Mouse (Mus musculus): Measurements from ENCODE around the gene Ugt1a7c. TPM values are rescaled to one million over a fixed set of nuclear protein-coding genes. Genes with fewer than 3 reads are reported as not detected.
A peak's percentile ranks its signal among the peaks of the same experiment; 100 is the strongest.

Gene Ugt1a7c
- polyA plus RNA-seq, 1 experiment from 2014 or later, result 2.7 TPM

DNA sequence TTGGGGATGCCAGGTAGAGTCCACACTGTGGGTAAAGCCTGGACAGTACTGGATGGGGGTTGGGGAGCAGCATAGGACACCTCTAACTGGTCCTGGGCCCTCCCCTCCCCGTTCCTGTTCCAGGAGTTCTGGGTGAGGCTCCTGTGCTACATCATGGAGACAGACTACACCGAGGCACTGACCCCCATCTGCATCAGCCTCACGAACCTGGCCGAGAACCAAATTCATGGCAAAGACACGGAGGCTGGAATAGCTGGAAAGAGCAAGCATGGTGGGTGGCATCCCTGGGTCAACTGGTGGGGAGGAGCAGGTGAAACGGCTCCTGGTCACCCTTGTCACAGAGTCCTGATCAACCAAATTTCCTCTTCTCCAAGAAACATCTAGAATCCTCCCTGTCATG, 143.9 kb downstream of the Ugt1a7c start:
- DNase-seq (ENCODE audit: low spot score) (peak; percentile 27), ATAC-seq (no peak)
- WGBS, result 73% methylated on average over 6 of the region's 6 CpGs
- Histone ChIP-seq H3K27ac (ENCODE audit: low read length) (no peak overlapping the region), H3K36me3 (ENCODE audit: insufficient read depth, low read length) (no peaks in the 10 kb centered on the region), H3K9me3 (ENCODE audit: low read length) (peaks cover 56% of the 10 kb centered on the region), H3K27me3 (replicated peaks; ENCODE audit: insufficient read depth, low read length) (no peaks in the 10 kb centered on the region), H3K9ac (replicated peaks; ENCODE audit: low read depth) (no peak overlapping the region), H3K4me2 (replicated peaks; ENCODE audit: low read depth, low read length) (no peak overlapping the region), H3K4me1 (ENCODE audit: insufficient read depth, low read depth, low read length) (no peaks in the 10 kb centered on the region), H3K4me3 (ENCODE audit: low read depth, low read length) (no peak overlapping the region)
- TF ChIP-seq EP300 (IDR thresholded peaks at IDR 0.05) (no peak), CTCF (IDR thresholded peaks at IDR 0.05) (no peak)

DNA sequence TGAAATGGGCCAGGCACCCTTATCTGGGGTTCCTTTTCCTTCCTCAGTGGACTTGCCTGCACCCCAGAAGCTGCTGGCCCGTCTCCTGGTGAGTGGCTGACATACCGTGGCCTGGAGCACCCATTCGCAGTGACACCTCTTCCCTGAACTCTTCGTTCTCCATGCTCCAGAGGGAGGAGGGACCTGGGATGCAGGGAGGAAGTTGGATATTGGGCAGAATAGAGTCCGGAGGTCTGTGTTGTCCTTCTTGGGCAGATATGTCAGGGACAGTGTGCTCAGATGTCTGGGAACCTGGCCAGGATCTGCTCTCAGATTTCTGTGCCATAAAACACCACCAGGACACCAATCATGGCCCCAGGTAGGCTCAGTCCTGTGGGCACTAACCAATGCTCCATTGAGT, 145.2 kb downstream of the Ugt1a7c start:
- DNase-seq (ENCODE audit: low spot score) (peak; percentile 30), ATAC-seq (no peak)
- H3K4me3 ChIP-seq (ENCODE audit: low read depth, low read length), result no peak overlapping the region
- H3K4me2 ChIP-seq (replicated peaks; ENCODE audit: low read depth, low read length), result no peak overlapping the region
- no peaks in the 10 kb centered on the region for H3K27me3 ChIP-seq (replicated peaks; ENCODE audit: insufficient read depth, low read length)
- WGBS, result 70% methylated on average over 5 of the region's 5 CpGs
- H3K36me3 ChIP-seq (ENCODE audit: insufficient read depth, low read length), result no peaks in the 10 kb centered on the region
- peaks cover 58% of the 10 kb centered on the region for H3K9me3 ChIP-seq (ENCODE audit: low read length)
- no peak overlapping the region for H3K9ac ChIP-seq (replicated peaks; ENCODE audit: low read depth)
- H3K4me1 ChIP-seq (ENCODE audit: insufficient read depth, low read depth, low read length), result no peaks in the 10 kb centered on the region
- TF ChIP-seq EP300 (IDR thresholded peaks at IDR 0.05) (no peak), CTCF (IDR thresholded peaks at IDR 0.05) (no peak)
- H3K27ac ChIP-seq (ENCODE audit: low read length), result no peak overlapping the region

DNA sequence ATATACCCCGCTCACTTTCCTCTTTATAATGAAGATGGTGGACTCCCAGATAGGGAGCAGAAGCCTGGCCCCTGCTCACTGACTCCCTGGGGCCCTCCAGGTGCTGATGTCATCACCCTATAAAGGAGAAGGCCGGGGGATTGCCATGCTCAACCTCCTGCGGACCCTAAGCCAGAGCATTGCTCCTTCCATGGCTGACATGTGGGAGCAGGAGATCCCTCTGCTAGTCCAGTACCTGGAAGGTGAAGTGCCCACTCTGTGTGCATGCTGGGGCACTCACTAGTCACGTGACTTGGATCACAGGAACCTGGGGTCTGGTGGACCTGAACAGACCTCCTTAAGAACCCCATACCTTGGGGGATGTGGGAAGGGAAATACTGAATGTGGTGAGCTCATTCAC, 145.7 kb downstream of the Ugt1a7c start:
- TF ChIP-seq EP300 (IDR thresholded peaks at IDR 0.05) (no peak), CTCF (IDR thresholded peaks at IDR 0.05) (no peak)
- 58% methylated on average over 4 of the region's 4 CpGs for WGBS
- Histone ChIP-seq H3K27ac (ENCODE audit: low read length) (no peak overlapping the region), H3K27me3 (replicated peaks; ENCODE audit: insufficient read depth, low read length) (no peaks in the 10 kb centered on the region), H3K9me3 (ENCODE audit: low read length) (peaks cover 57% of the 10 kb centered on the region), H3K4me3 (ENCODE audit: low read depth, low read length) (no peak overlapping the region), H3K4me1 (ENCODE audit: insufficient read depth, low read depth, low read length) (no peaks in the 10 kb centered on the region), H3K9ac (replicated peaks; ENCODE audit: low read depth) (no peak overlapping the region), H3K36me3 (ENCODE audit: insufficient read depth, low read length) (no peaks in the 10 kb centered on the region), H3K4me2 (replicated peaks; ENCODE audit: low read depth, low read length) (no peak overlapping the region)
- DNase-seq (ENCODE audit: low spot score) (no peak), ATAC-seq (no peak)

DNA sequence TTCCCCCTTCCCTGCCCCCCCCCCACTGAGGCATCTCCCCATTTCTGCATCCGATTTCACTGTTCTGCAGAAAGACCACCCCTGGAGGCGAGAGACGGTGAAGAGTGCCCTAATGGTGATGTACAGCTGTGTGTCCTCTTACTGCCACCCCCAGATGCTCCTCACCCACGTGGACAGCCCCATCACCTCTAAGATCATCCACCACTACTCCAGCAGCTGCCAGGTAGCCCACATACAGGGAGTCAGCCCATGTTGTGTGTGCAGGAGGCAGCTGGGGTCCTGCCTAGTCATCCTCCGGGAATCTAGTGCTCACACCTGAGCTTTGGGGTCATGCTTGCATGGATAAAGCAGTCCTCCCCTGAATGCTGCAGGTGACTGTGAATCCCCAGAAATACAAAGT, 149.0 kb downstream of the Ugt1a7c start:
- WGBS, result 60% methylated on average over 5 of the region's 5 CpGs
- Histone ChIP-seq H3K27ac (ENCODE audit: low read length) (no peak overlapping the region), H3K27me3 (replicated peaks; ENCODE audit: insufficient read depth, low read length) (no peaks in the 10 kb centered on the region), H3K9me3 (ENCODE audit: low read length) (peaks cover 63% of the 10 kb centered on the region), H3K9ac (replicated peaks; ENCODE audit: low read depth) (no peak overlapping the region), H3K4me1 (ENCODE audit: insufficient read depth, low read depth, low read length) (no peaks in the 10 kb centered on the region), H3K4me3 (ENCODE audit: low read depth, low read length) (no peak overlapping the region), H3K36me3 (ENCODE audit: insufficient read depth, low read length) (no peaks in the 10 kb centered on the region), H3K4me2 (replicated peaks; ENCODE audit: low read depth, low read length) (no peak overlapping the region)
- TF ChIP-seq EP300 (IDR thresholded peaks at IDR 0.05) (no peak), CTCF (IDR thresholded peaks at IDR 0.05) (no peak)
- no peak for DNase-seq (ENCODE audit: low spot score)
- no peak for ATAC-seq

GRCm38 (mm10) chr1:88245881-88246280, 151.0 kb downstream of the Ugt1a7c start:
- WGBS, result 77% methylated on average over 6 of the region's 6 CpGs
- Histone ChIP-seq H3K27me3 (replicated peaks; ENCODE audit: insufficient read depth, low read length) (no peaks in the 10 kb centered on the region), H3K9ac (replicated peaks; ENCODE audit: low read depth) (no peak overlapping the region), H3K36me3 (ENCODE audit: insufficient read depth, low read length) (no peaks in the 10 kb centered on the region), H3K4me1 (ENCODE audit: insufficient read depth, low read depth, low read length) (no peaks in the 10 kb centered on the region), H3K4me3 (ENCODE audit: low read depth, low read length) (no peak overlapping the region), H3K4me2 (replicated peaks; ENCODE audit: low read depth, low read length) (no peak overlapping the region), H3K27ac (ENCODE audit: low read length) (no peak overlapping the region), H3K9me3 (ENCODE audit: low read length) (peaks cover 71% of the 10 kb centered on the region)
- TF ChIP-seq CTCF (IDR thresholded peaks at IDR 0.05), result no peak
- TF ChIP-seq EP300 (IDR thresholded peaks at IDR 0.05), result no peak
- no peak for DNase-seq (ENCODE audit: low spot score)
- peak; percentile 7 for ATAC-seq

GRCm38 (mm10) chr1:88246386-88246785, 151.5 kb downstream of the Ugt1a7c start:
- WGBS, result 40% methylated on average over 6 of the region's 6 CpGs
- ATAC-seq, result no peak
- no peaks in the 10 kb centered on the region for H3K4me1 ChIP-seq (ENCODE audit: insufficient read depth, low read depth, low read length)
- H3K27me3 ChIP-seq (replicated peaks; ENCODE audit: insufficient read depth, low read length), result no peaks in the 10 kb centered on the region
- no peak overlapping the region for H3K27ac ChIP-seq (ENCODE audit: low read length)
- DNase-seq (ENCODE audit: low spot score), result no peak
- no peak overlapping the region for H3K4me2 ChIP-seq (replicated peaks; ENCODE audit: low read depth, low read length)
- H3K4me3 ChIP-seq (ENCODE audit: low read depth, low read length), result no peak overlapping the region
- no peak overlapping the region for H3K9ac ChIP-seq (replicated peaks; ENCODE audit: low read depth)
- H3K36me3 ChIP-seq (ENCODE audit: insufficient read depth, low read length), result no peaks in the 10 kb centered on the region
- H3K9me3 ChIP-seq (ENCODE audit: low read length), result peaks cover 71% of the 10 kb centered on the region
- no peak for TF ChIP-seq EP300 (IDR thresholded peaks at IDR 0.05)
- TF ChIP-seq CTCF (IDR thresholded peaks at IDR 0.05), result no peak

DNA sequence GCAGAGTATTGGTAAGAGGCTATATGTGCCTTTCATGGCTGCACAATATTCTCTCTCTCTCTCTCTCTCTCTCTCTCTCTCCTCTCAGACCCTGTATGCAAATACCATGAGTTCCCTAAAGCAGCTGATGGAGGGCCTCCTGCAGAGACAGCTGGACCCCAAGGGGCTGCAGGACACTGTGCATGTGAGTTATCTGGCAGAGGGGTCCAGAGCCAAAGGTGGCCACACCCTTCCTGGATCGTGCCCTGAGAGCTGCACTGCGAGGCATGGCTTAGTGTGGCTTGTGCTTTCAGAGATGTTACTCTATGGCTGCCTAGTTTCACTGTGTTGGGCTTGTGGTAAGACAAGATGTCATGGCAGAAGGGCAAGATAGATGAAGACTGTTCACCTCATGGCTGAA, 152.8 kb downstream of the Ugt1a7c start:
- ATAC-seq (no peak), DNase-seq (ENCODE audit: low spot score) (no peak)
- WGBS, result 43% methylated on average over 2 of the region's 2 CpGs
- Histone ChIP-seq H3K9me3 (ENCODE audit: low read length) (peaks cover 64% of the 10 kb centered on the region), H3K27ac (ENCODE audit: low read length) (no peak overlapping the region), H3K36me3 (ENCODE audit: insufficient read depth, low read length) (no peaks in the 10 kb centered on the region), H3K4me1 (ENCODE audit: insufficient read depth, low read depth, low read length) (no peaks in the 10 kb centered on the region), H3K9ac (replicated peaks; ENCODE audit: low read depth) (no peak overlapping the region), H3K27me3 (replicated peaks; ENCODE audit: insufficient read depth, low read length) (no peaks in the 10 kb centered on the region), H3K4me3 (ENCODE audit: low read depth, low read length) (no peak overlapping the region), H3K4me2 (replicated peaks; ENCODE audit: low read depth, low read length) (no peak overlapping the region)
- TF ChIP-seq CTCF (IDR thresholded peaks at IDR 0.05), result no peak
- TF ChIP-seq EP300 (IDR thresholded peaks at IDR 0.05), result no peak

Measured in lung, postnatal 0 days (tissue).